Mouse (Mus musculus) cortical plate, adult 2 months (tissue): ENCODE data around the gene Tspan4.

Source experiments
- CTCF ChIP-seq: fragments of 200-500 bp; IDR thresholded peaks from 2 replicates; pipeline ENCODE4 v1.5.1; 2011; ENCODE audit warnings: mild to moderate bottlenecking, control low read depth, low read length; ENCODE audit not compliant: insufficient read depth; ENCODE audit errors: extremely low read depth
- POLR2A ChIP-seq: fragments of 200-500 bp; IDR thresholded peaks from 2 replicates; pipeline ENCODE4 v1.6.1; 2011; ENCODE audit warnings: mild to moderate bottlenecking, low read length, control low read depth; ENCODE audit not compliant: insufficient read depth; ENCODE audit errors: extremely low read depth

GRCm38 (mm10) chr7:141442199-141442598 is 32.8 kb upstream of the Tspan4 start:
- TF ChIP-seq POLR2A (no peak), CTCF (no peak)
